Mouse (Mus musculus): ENCODE measurements around the gene Ubap2. TPM values are rescaled to one million over a fixed set of nuclear protein-coding genes. Genes with fewer than 3 reads are reported as not detected.

The Ubap2 gene
- total and polyA plus RNA-seq, 3 experiments, result 22.7 to 170 (median 127) TPM

GRCm38 (mm10) chr4:41195328-41195727 is 79.6 kb downstream of the Ubap2 start:
- H3K36me3 ChIP-seq (ENCODE audit: control insufficient read depth in 1 of 2, insufficient read depth in 2 of 2, low read length in 2 of 2), result peaks cover 13 to 24% of the 10 kb centered on the region in 2 experiments
- no peak for DNase-seq (ENCODE audit: low read depth, low spot score)
- H3K27ac ChIP-seq (ENCODE audit: control insufficient read depth, low read depth, low read length), result no peak overlapping the region
- H3K79me2 ChIP-seq (ENCODE audit: control insufficient read depth, insufficient read depth, low read length, poor library complexity), result no peaks in the 10 kb centered on the region
- H3K4me1 ChIP-seq (ENCODE audit: control insufficient read depth in 1 of 2, insufficient read depth in 2 of 2, low read length in 2 of 2), result peaks cover 21% of the 10 kb centered on the region in 2 experiments
- H3K9ac ChIP-seq (ENCODE audit: control insufficient read depth, low read depth, low read length, poor library complexity, severe bottlenecking), result no peak overlapping the region
- no peak overlapping the region for H3K4me3 ChIP-seq (ENCODE audit: control insufficient read depth in 1 of 2, insufficient read depth in 1 of 2, low read depth in 2 of 2, low read length in 2 of 2)
- H3K27me3 ChIP-seq (ENCODE audit: control insufficient read depth in 1 of 2, insufficient read depth in 2 of 2, low read length in 2 of 2), result no peaks in the 10 kb centered on the region
- no peaks in the 10 kb centered on the region for H3K9me3 ChIP-seq (replicated peaks; ENCODE audit: insufficient read depth, low read length)
- TF ChIP-seq EP300 (IDR thresholded peaks at IDR 0.05; ENCODE audit: low read depth in 1 of 2, low read length in 2 of 2), result no peak
- no peak for TF ChIP-seq MYB (IDR thresholded peaks at IDR 0.05; ENCODE audit: low read depth, low read length)
- TF ChIP-seq CTCF (IDR thresholded peaks at IDR 0.05 in 2 of 3, conservative IDR thresholded peaks at IDR 0.05 in 1 of 3; ENCODE audit: control insufficient read depth in 1 of 3, insufficient read depth in 1 of 3, low read depth in 2 of 3, low read length in 3 of 3, poor library complexity in 1 of 3, severe bottlenecking in 1 of 3), result no peak
- no peak for TF ChIP-seq RAD21 (IDR thresholded peaks at IDR 0.05; ENCODE audit: low read depth, low read length)
- no peak for TF ChIP-seq ETS1 (IDR thresholded peaks at IDR 0.05; ENCODE audit: low read depth, low read length)
- TF ChIP-seq TCF12 (IDR thresholded peaks at IDR 0.05; ENCODE audit: low read depth, low read length), result no peak
- TF ChIP-seq CHD1 (IDR thresholded peaks at IDR 0.05; ENCODE audit: low read depth, low read length), result no peak
- TF ChIP-seq TBP (IDR thresholded peaks at IDR 0.05; ENCODE audit: low read depth, low read length), result no peak
- TF ChIP-seq POLR2AphosphoS2 (IDR thresholded peaks at IDR 0.05; ENCODE audit: low read length), result no peak
- TF ChIP-seq USF1 (IDR thresholded peaks at IDR 0.05; ENCODE audit: low read depth, low read length), result no peak
- TF ChIP-seq MXI1 (IDR thresholded peaks at IDR 0.05; ENCODE audit: low read depth, low read length), result no peak

DNA sequence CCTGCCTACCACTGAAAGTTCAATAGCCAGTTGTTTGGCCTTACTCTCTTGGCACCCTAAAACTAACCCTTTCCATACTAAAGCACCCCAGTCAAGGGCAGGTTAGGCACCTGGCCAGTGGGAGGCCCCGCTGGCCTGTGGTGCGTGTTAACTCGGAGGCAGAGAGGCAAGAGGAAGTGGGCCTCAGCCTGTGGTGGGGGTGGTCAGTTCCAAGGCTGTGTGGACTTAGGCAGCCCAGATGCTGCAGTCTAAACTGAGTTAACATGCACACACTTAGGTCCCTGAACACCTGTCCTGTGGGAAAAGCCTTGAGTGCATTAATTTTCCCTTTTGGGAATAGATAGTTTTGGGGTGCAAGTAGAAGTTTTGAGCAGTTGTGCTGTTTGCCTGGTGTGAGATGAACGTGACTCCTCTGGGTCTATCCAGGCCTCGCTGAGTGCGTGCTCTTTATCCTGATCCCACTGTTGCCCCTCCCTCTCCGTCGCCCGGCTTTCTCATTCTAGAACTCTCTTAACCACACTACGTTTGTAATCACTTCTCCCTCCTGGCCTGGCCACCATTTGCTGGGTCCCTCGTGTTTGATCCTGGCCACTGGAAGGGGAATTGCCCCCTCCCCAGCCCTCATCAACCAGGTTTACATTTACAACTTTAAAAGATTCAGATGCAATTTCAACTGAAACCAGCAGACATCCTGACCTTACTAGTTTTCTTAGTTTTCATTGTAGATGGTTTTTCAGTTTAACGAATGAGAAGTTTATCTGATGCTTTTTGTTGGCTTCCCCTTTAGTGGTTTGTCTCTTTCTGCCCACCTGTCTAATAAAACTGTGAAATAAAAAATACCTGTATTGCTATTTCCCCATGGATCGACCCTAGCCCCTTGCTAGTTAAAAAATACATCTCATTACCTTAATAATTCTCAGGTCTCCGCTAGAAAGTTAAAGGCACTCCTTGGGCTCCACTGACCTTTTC is 82.1 kb downstream of the Ubap2 start:
- H3K4me3 ChIP-seq (ENCODE audit: control insufficient read depth in 1 of 2, insufficient read depth in 1 of 2, low read depth in 2 of 2, low read length in 2 of 2), result no peak overlapping the region
- H3K27me3 ChIP-seq (ENCODE audit: control insufficient read depth in 1 of 2, insufficient read depth in 2 of 2, low read length in 2 of 2), result no peaks in the 10 kb centered on the region
- peak overlapping the region; percentile 85 for H3K27ac ChIP-seq (ENCODE audit: control insufficient read depth, low read depth, low read length)
- DNase-seq (ENCODE audit: low read depth, low spot score), result peak; percentile 77
- H3K79me2 ChIP-seq (ENCODE audit: control insufficient read depth, insufficient read depth, low read length, poor library complexity), result no peaks in the 10 kb centered on the region
- H3K4me1 ChIP-seq (ENCODE audit: control insufficient read depth in 1 of 2, insufficient read depth in 2 of 2, low read length in 2 of 2), result peaks cover 21% of the 10 kb centered on the region in 2 experiments
- no peaks in the 10 kb centered on the region for H3K9me3 ChIP-seq (replicated peaks; ENCODE audit: insufficient read depth, low read length)
- H3K9ac ChIP-seq (ENCODE audit: control insufficient read depth, low read depth, low read length, poor library complexity, severe bottlenecking), result peak overlapping the region; percentile 43
- peaks cover 11 to 24% of the 10 kb centered on the region in 2 experiments for H3K36me3 ChIP-seq (ENCODE audit: control insufficient read depth in 1 of 2, insufficient read depth in 2 of 2, low read length in 2 of 2)
- no peak for TF ChIP-seq RAD21 (IDR thresholded peaks at IDR 0.05; ENCODE audit: low read depth, low read length)
- TF ChIP-seq MAX (IDR thresholded peaks at IDR 0.05; ENCODE audit: low read length), result no peak
- no peak; the same call in 1 of the 2 replicates for TF ChIP-seq SMC3 (IDR thresholded peaks at IDR 0.05; ENCODE audit: low read depth, low read length)
- 0 out of 2 replicates have a peak, but pooled peaks have one; percentile 10 for TF ChIP-seq HCFC1 (IDR thresholded peaks at IDR 0.05; ENCODE audit: low read depth, low read length)
- TF ChIP-seq CHD2 (IDR thresholded peaks at IDR 0.05; ENCODE audit: low read length), result no peak
- TF ChIP-seq E2F4 (IDR thresholded peaks at IDR 0.05; ENCODE audit: borderline replicate concordance, low read depth, low read length), result no peak
- no peak; a peak in 1 of 4 replicates for TF ChIP-seq POLR2A (IDR thresholded peaks at IDR 0.05; ENCODE audit: control insufficient read depth in 1 of 2, insufficient read depth in 1 of 2, low read depth in 1 of 2, low read length in 2 of 2, poor library complexity in 1 of 2)
- TF ChIP-seq CTCF (IDR thresholded peaks at IDR 0.05 in 2 of 3, conservative IDR thresholded peaks at IDR 0.05 in 1 of 3; ENCODE audit: control insufficient read depth in 1 of 3, insufficient read depth in 1 of 3, low read depth in 2 of 3, low read length in 3 of 3, poor library complexity in 1 of 3, severe bottlenecking in 1 of 3), result no peak
- peak; percentile 76 to 90 for TF ChIP-seq EP300 (IDR thresholded peaks at IDR 0.05; ENCODE audit: low read depth in 1 of 2, low read length in 2 of 2)
- TF ChIP-seq SIN3A (IDR thresholded peaks at IDR 0.05; ENCODE audit: low read length), result 0 out of 2 replicates have a peak, but pooled peaks have one; percentile 12
- TF ChIP-seq MEF2A (IDR thresholded peaks at IDR 0.05; ENCODE audit: extremely low read depth, insufficient replicate concordance, low read depth, low read length, poor library complexity, severe bottlenecking), result no peak
- TF ChIP-seq POLR2AphosphoS5 (IDR thresholded peaks at IDR 0.05; ENCODE audit: borderline replicate concordance, low read depth, low read length), result no peak
- TF ChIP-seq MAFK (IDR thresholded peaks at IDR 0.05; ENCODE audit: borderline replicate concordance, low read depth, low read length), result no peak
- no peak for TF ChIP-seq ZMIZ1 (IDR thresholded peaks at IDR 0.05; ENCODE audit: low read depth, low read length)
- no peak for TF ChIP-seq USF2 (IDR thresholded peaks at IDR 0.05; ENCODE audit: borderline replicate concordance in 1 of 2, insufficient read depth in 1 of 2, low read depth in 1 of 2, low read length in 2 of 2)
- TF ChIP-seq CHD1 (IDR thresholded peaks at IDR 0.05; ENCODE audit: low read depth, low read length), result no peak
- peak; percentile 96 for TF ChIP-seq MYB (IDR thresholded peaks at IDR 0.05; ENCODE audit: low read depth, low read length)
- no peak for TF ChIP-seq KAT2A (conservative IDR thresholded peaks at IDR 0.05; ENCODE audit: low read depth, low read length)
- no peak for TF ChIP-seq USF1 (IDR thresholded peaks at IDR 0.05; ENCODE audit: low read depth, low read length)
- TF ChIP-seq TAL1 (IDR thresholded peaks at IDR 0.05; ENCODE audit: low read length), result no peak
- TF ChIP-seq GABPA (IDR thresholded peaks at IDR 0.05; ENCODE audit: low read depth, low read length), result no peak
- TF ChIP-seq MYC (IDR thresholded peaks at IDR 0.05; ENCODE audit: low read depth, low read length), result no peak
- TF ChIP-seq ETS1 (IDR thresholded peaks at IDR 0.05; ENCODE audit: low read depth, low read length), result no peak
- TF ChIP-seq ZC3H11A (IDR thresholded peaks at IDR 0.05; ENCODE audit: low read depth, low read length), result no peak

Measured in MEL (cell line).